ENCODE assay signal across 32 mouse cellular contexts in genomic region chr11:101349216-101349615, GRCm38 (mm10). TPM values are rescaled to one million over a fixed set of nuclear protein-coding genes. Genes with fewer than 3 reads are reported as not detected.
A peak's percentile ranks its signal among the peaks of the same experiment; 100 is the strongest.
DNase-seq lines count a peak whose midpoint lies in the region; ATAC-seq and TF ChIP-seq lines count a peak whose summit lies in the region.
"Had no signal": no experiment of that assay in that cellular context is flagged by ENCODE, and none has a peak within 500 bp of the region (broad histone marks: within the 10 kb centered on the region; RNA-seq: fewer than 3 reads in every experiment).

No protein-coding gene starts in this region.

- no peak for ATAC-seq in midbrain, embryonic 11.5 days (ENCODE audit: low FRiP score)
- no peak for ATAC-seq in midbrain, embryonic 16.5 days
- no peak for ATAC-seq in embryonic facial prominence, embryonic 15.5 days (ENCODE audit: insufficient number of reproducible peaks, low FRiP score, low TSS enrichment, low read depth)
- no peak for ATAC-seq in limb, embryonic 14.5 days (ENCODE audit: low FRiP score, low read depth)
- ATAC-seq: activated CD4-positive, CD25-positive, alpha-beta regulatory T cell, adult 4 months; CD4-positive, CD25-positive, alpha-beta regulatory T cell, adult 4 months; forebrain, embryonic 16.5 days; intestine, postnatal 0 days had no signal

- H3K9me3 ChIP-seq in midbrain, embryonic 11.5 days (ENCODE audit: control insufficient read depth, low read length): no peaks in the 10 kb centered on the region
- no peaks in the 10 kb centered on the region for H3K9me3 ChIP-seq in midbrain, embryonic 16.5 days (replicated peaks; ENCODE audit: control insufficient read depth, low read length, poor library complexity, severe bottlenecking)
- no peaks in the 10 kb centered on the region for H3K9me3 ChIP-seq in embryonic facial prominence, embryonic 15.5 days (replicated peaks)
- H3K9me3 ChIP-seq in limb, embryonic 14.5 days (ENCODE audit: control insufficient read depth, low read length): no peaks in the 10 kb centered on the region
- H3K9me3 ChIP-seq: forebrain, embryonic 12.5 days; hindbrain, embryonic 12.5 days; hindbrain, embryonic 15.5 days had no signal

- H3K4me3 ChIP-seq in midbrain, embryonic 11.5 days (ENCODE audit: low read depth, low read length): no peak overlapping the region
- H3K4me3 ChIP-seq in midbrain, embryonic 16.5 days (ENCODE audit: low read depth, low read length): no peak overlapping the region
- no peak overlapping the region for H3K4me3 ChIP-seq in brown adipose tissue, adult 24 weeks (ENCODE audit: insufficient read depth, low read depth, low read length)
- no peak overlapping the region for H3K4me3 ChIP-seq in embryonic facial prominence, embryonic 15.5 days (replicated peaks)
- H3K4me3 ChIP-seq in limb, embryonic 14.5 days (replicated peaks; ENCODE audit: low read length): no peak overlapping the region
- H3K4me3 ChIP-seq: erythroblast, embryonic 14.5 days; forebrain, embryonic 12.5 days; heart, adult 2 months; hindbrain, embryonic 12.5 days; hindbrain, embryonic 15.5 days had no signal

- H3K9ac ChIP-seq in midbrain, embryonic 11.5 days (ENCODE audit: low read length): no peak overlapping the region
- no peak overlapping the region for H3K9ac ChIP-seq in midbrain, embryonic 16.5 days (ENCODE audit: low read depth, low read length)
- no peak overlapping the region for H3K9ac ChIP-seq in embryonic facial prominence, embryonic 15.5 days
- H3K9ac ChIP-seq in limb, embryonic 14.5 days (ENCODE audit: low read depth, low read length, severe bottlenecking): no peak overlapping the region
- H3K9ac ChIP-seq: forebrain, embryonic 12.5 days; hindbrain, embryonic 12.5 days; hindbrain, embryonic 15.5 days had no signal

- no peak overlapping the region for H3K4me2 ChIP-seq in midbrain, embryonic 11.5 days
- H3K4me2 ChIP-seq in midbrain, embryonic 16.5 days (ENCODE audit: low read length): no peak overlapping the region
- H3K4me2 ChIP-seq in embryonic facial prominence, embryonic 15.5 days (replicated peaks): no peak overlapping the region
- no peak overlapping the region for H3K4me2 ChIP-seq in limb, embryonic 14.5 days (replicated peaks; ENCODE audit: low read depth, low read length, severe bottlenecking)
- H3K4me2 ChIP-seq: forebrain, embryonic 12.5 days; heart, embryonic 11.5 days; hindbrain, embryonic 12.5 days; hindbrain, embryonic 15.5 days had no signal

- WGBS in midbrain, embryonic 11.5 days: 86% methylated on average over 3 of the region's 3 CpGs
- WGBS in midbrain, embryonic 16.5 days: 92% methylated on average over 3 of the region's 3 CpGs
- WGBS in embryonic facial prominence, embryonic 15.5 days: 48% methylated on average over 3 of the region's 3 CpGs
- 67% methylated on average over 3 of the region's 3 CpGs for WGBS in limb, embryonic 14.5 days

- TF ChIP-seq POLR2A in limb, embryonic 14.5 days (IDR thresholded peaks at IDR 0.05; ENCODE audit: borderline replicate concordance, extremely low read depth, insufficient read depth, insufficient read length): no peak

- H3K4me1 ChIP-seq in midbrain, embryonic 11.5 days (ENCODE audit: control insufficient read depth, insufficient read depth, low read length): no peaks in the 10 kb centered on the region
- H3K4me1 ChIP-seq in midbrain, embryonic 16.5 days (ENCODE audit: control insufficient read depth, insufficient read depth, low read length): no peaks in the 10 kb centered on the region
- H3K4me1 ChIP-seq in brown adipose tissue, adult 24 weeks (ENCODE audit: control insufficient read depth, insufficient read depth, insufficient read length, low read length): no peaks in the 10 kb centered on the region; the same call in 1 of the 2 replicates
- H3K4me1 ChIP-seq in embryonic facial prominence, embryonic 15.5 days: 0 out of 2 replicates have a peak, but pooled peaks cover 3% of the 10 kb centered on the region
- no peaks in the 10 kb centered on the region for H3K4me1 ChIP-seq in limb, embryonic 14.5 days (ENCODE audit: control insufficient read depth, insufficient read depth, low read length)
- H3K4me1 ChIP-seq: forebrain, embryonic 12.5 days; hindbrain, embryonic 12.5 days; hindbrain, embryonic 15.5 days had no signal

- H3K27ac ChIP-seq in midbrain, embryonic 11.5 days (ENCODE audit: low read depth, low read length): no peak overlapping the region
- no peak overlapping the region for H3K27ac ChIP-seq in midbrain, embryonic 16.5 days (ENCODE audit: low read length)
- 0 out of 2 replicates have a peak overlapping the region, but pooled peaks have one; percentile 27 for H3K27ac ChIP-seq in brown adipose tissue, adult 24 weeks (replicated peaks; ENCODE audit: low read depth, low read length)
- H3K27ac ChIP-seq in embryonic facial prominence, embryonic 15.5 days (replicated peaks): peak overlapping the region; percentile 68
- H3K27ac ChIP-seq in limb, embryonic 14.5 days (replicated peaks; ENCODE audit: low read depth, low read length): no peak overlapping the region
- H3K27ac ChIP-seq: forebrain, embryonic 12.5 days; heart, adult 2 months; hindbrain, embryonic 12.5 days; hindbrain, embryonic 15.5 days had no signal

- DNase-seq in midbrain, embryonic 11.5 days (ENCODE audit: low spot score, missing footprints): peak; percentile 61
- DNase-seq in limb, embryonic 14.5 days (ENCODE audit: low spot score): peak; percentile 5
- no peak for DNase-seq in adrenal gland, adult 2 months
- no peak for DNase-seq in thymus, postnatal 0 days (ENCODE audit: low spot score)
- DNase-seq: adrenal gland, postnatal 10 days; adrenal gland, postnatal 36 days; cerebellum, adult 11 months; cerebellum, adult 2 months; cerebellum, adult 9-11 months; cerebellum, postnatal 25 days; gastrocnemius, postnatal 25 days; heart, adult 2 months had no signal

- no peaks in the 10 kb centered on the region for H3K27me3 ChIP-seq in midbrain, embryonic 11.5 days (ENCODE audit: control insufficient read depth, insufficient read depth, low read length)
- H3K27me3 ChIP-seq in midbrain, embryonic 16.5 days (ENCODE audit: control insufficient read depth, insufficient read depth, low read depth, low read length): no peaks in the 10 kb centered on the region
- H3K27me3 ChIP-seq in embryonic facial prominence, embryonic 15.5 days: no peaks in the 10 kb centered on the region
- no peaks in the 10 kb centered on the region for H3K27me3 ChIP-seq in limb, embryonic 14.5 days (ENCODE audit: control insufficient read depth, insufficient read depth, low read length)
- H3K27me3 ChIP-seq: forebrain, embryonic 12.5 days; hindbrain, embryonic 12.5 days; hindbrain, embryonic 15.5 days had no signal

- no peaks in the 10 kb centered on the region for H3K36me3 ChIP-seq in midbrain, embryonic 11.5 days (ENCODE audit: control insufficient read depth, insufficient read depth, low read length)
- no peaks in the 10 kb centered on the region for H3K36me3 ChIP-seq in midbrain, embryonic 16.5 days (ENCODE audit: control insufficient read depth, insufficient read depth, low read length)
- no peaks in the 10 kb centered on the region for H3K36me3 ChIP-seq in embryonic facial prominence, embryonic 15.5 days
- no peaks in the 10 kb centered on the region for H3K36me3 ChIP-seq in limb, embryonic 14.5 days (ENCODE audit: control insufficient read depth, insufficient read depth, low read length)
- H3K36me3 ChIP-seq: forebrain, embryonic 12.5 days; hindbrain, embryonic 12.5 days; hindbrain, embryonic 15.5 days had no signal

RNA-seq across cellular contexts. Expression of gene G6pc, which starts 18.1 kb away (rescaled TPM):
- not detected in 2 replicates for polyA plus RNA-seq in midbrain, embryonic 11.5 days (2014; fragmentation: Nextera tagmentation; extraction: Ambion mirVana)
- not detected in 2 replicates for polyA plus RNA-seq in midbrain, embryonic 16.5 days (2015; fragmentation: Nextera tagmentation; extraction: Ambion mirVana)
- not detected in 2 replicates for polyA plus RNA-seq in brown adipose tissue, adult 24 weeks (2012; ENCODE audit: insufficient read depth, insufficient read length, missing spikeins)
- not detected in 2 replicates for polyA plus RNA-seq in embryonic facial prominence, embryonic 15.5 days (2015; fragmentation: Nextera tagmentation; extraction: Ambion mirVana)
- polyA plus RNA-seq in limb, embryonic 14.5 days (2012; rRNA removed): not detected in 2 replicates
- polyA plus RNA-seq in limb, embryonic 14.5 days (2014; fragmentation: Nextera tagmentation; extraction: Ambion mirVana): not detected in 2 replicates
- total RNA-seq in adrenal gland, adult 2 months (2021): 10 to 100 TPM in 1 of 2 experiments, 1 to 10 TPM in 1; 1.8 to 24.0 TPM
- 0.13 and 0.26 TPM in 2 replicates for polyA plus RNA-seq in adrenal gland, adult 2 months (2012; rRNA removed)
- 0.07 and 0.17 TPM in 2 replicates for polyA plus RNA-seq in thymus, postnatal 0 days (2015; fragmentation: Nextera tagmentation; extraction: Ambion mirVana)
- total RNA-seq: common myeloid progenitor, adult 5-6 weeks; gastrocnemius, postnatal 25 days; heart, adult 2 months; heart, postnatal 25 days; hematopoietic stem cell, adult 5-6 weeks; MEL had no signal
- polyA plus RNA-seq: activated CD4-positive, CD25-positive, alpha-beta regulatory T cell, adult 4 months; C2C12; CD4-positive, CD25-positive, alpha-beta regulatory T cell, adult 4 months; cerebellum, adult 2 months; erythroblast, embryonic 14.5 days; forebrain, embryonic 12.5 days; forebrain, embryonic 16.5 days; frontal cortex, adult 2 months; heart, adult 2 months; heart, embryonic 11.5 days; heart, embryonic 14.5 days; hindbrain, embryonic 12.5 days; hindbrain, embryonic 15.5 days; intestine, embryonic 14.5 days had no signal

RNA-seq across cellular contexts. Expression of gene Aoc3, which starts 18.8 kb away (rescaled TPM):
- polyA plus RNA-seq in midbrain, embryonic 11.5 days (2014; fragmentation: Nextera tagmentation; extraction: Ambion mirVana): not detected in 2 replicates
- polyA plus RNA-seq in midbrain, embryonic 16.5 days (2015; fragmentation: Nextera tagmentation; extraction: Ambion mirVana): 0.13 and 0.14 TPM in 2 replicates
- polyA plus RNA-seq in brown adipose tissue, adult 24 weeks (2012; ENCODE audit: insufficient read depth, insufficient read length, missing spikeins): 156 and 209 TPM in 2 replicates
- polyA plus RNA-seq in embryonic facial prominence, embryonic 15.5 days (2015; fragmentation: Nextera tagmentation; extraction: Ambion mirVana): 0.77 and 0.94 TPM in 2 replicates
- 3.1 TPM in 2 replicates for polyA plus RNA-seq in limb, embryonic 14.5 days (2012; rRNA removed)
- 0.68 and 1.0 TPM in 2 replicates for polyA plus RNA-seq in limb, embryonic 14.5 days (2014; fragmentation: Nextera tagmentation; extraction: Ambion mirVana)
- 10 to 100 TPM; 48.4 to 76.6 TPM for total RNA-seq in adrenal gland, adult 2 months (2021)
- 69.3 and 101 TPM in 2 replicates for polyA plus RNA-seq in adrenal gland, adult 2 months (2012; rRNA removed)
- polyA plus RNA-seq in thymus, postnatal 0 days (2015; fragmentation: Nextera tagmentation; extraction: Ambion mirVana): 0.69 and 0.78 TPM in 2 replicates
- polyA plus RNA-seq: activated CD4-positive, CD25-positive, alpha-beta regulatory T cell, adult 4 months; CD4-positive, CD25-positive, alpha-beta regulatory T cell, adult 4 months; forebrain, embryonic 12.5 days; hindbrain, embryonic 12.5 days had no signal

RNA-seq across cellular contexts. Expression of gene Aoc2, which starts 24.4 kb away (rescaled TPM):
- 1.3 and 1.4 TPM in 2 replicates for polyA plus RNA-seq in midbrain, embryonic 11.5 days (2014; fragmentation: Nextera tagmentation; extraction: Ambion mirVana)
- 2.0 and 2.2 TPM in 2 replicates for polyA plus RNA-seq in midbrain, embryonic 16.5 days (2015; fragmentation: Nextera tagmentation; extraction: Ambion mirVana)
- 0.55 TPM in 1 of 2 replicates, not detected in the other for polyA plus RNA-seq in brown adipose tissue, adult 24 weeks (2012; ENCODE audit: insufficient read depth, insufficient read length, missing spikeins)
- polyA plus RNA-seq in embryonic facial prominence, embryonic 15.5 days (2015; fragmentation: Nextera tagmentation; extraction: Ambion mirVana): 1.1 and 1.6 TPM in 2 replicates
- 6.2 and 8.2 TPM in 2 replicates for polyA plus RNA-seq in limb, embryonic 14.5 days (2012; rRNA removed)
- 0.84 and 0.86 TPM in 2 replicates for polyA plus RNA-seq in limb, embryonic 14.5 days (2014; fragmentation: Nextera tagmentation; extraction: Ambion mirVana)
- total RNA-seq in adrenal gland, adult 2 months (2021): 1 to 10 TPM; 4.9 to 5.5 TPM
- 6.3 and 7.7 TPM in 2 replicates for polyA plus RNA-seq in adrenal gland, adult 2 months (2012; rRNA removed)
- polyA plus RNA-seq in thymus, postnatal 0 days (2015; fragmentation: Nextera tagmentation; extraction: Ambion mirVana): 0.76 and 1.0 TPM in 2 replicates

RNA-seq across cellular contexts. Expression of gene Psme3, which starts 33.2 kb away (rescaled TPM):
- 146 and 154 TPM in 2 replicates for polyA plus RNA-seq in midbrain, embryonic 11.5 days (2014; fragmentation: Nextera tagmentation; extraction: Ambion mirVana)
- 107 and 121 TPM in 2 replicates for polyA plus RNA-seq in midbrain, embryonic 16.5 days (2015; fragmentation: Nextera tagmentation; extraction: Ambion mirVana)
- polyA plus RNA-seq in brown adipose tissue, adult 24 weeks (2012; ENCODE audit: insufficient read depth, insufficient read length, missing spikeins): 58.0 and 79.6 TPM in 2 replicates
- 124 and 126 TPM in 2 replicates for polyA plus RNA-seq in embryonic facial prominence, embryonic 15.5 days (2015; fragmentation: Nextera tagmentation; extraction: Ambion mirVana)
- polyA plus RNA-seq in limb, embryonic 14.5 days (2012; rRNA removed): 128 and 142 TPM in 2 replicates
- 105 TPM in 2 replicates for polyA plus RNA-seq in limb, embryonic 14.5 days (2014; fragmentation: Nextera tagmentation; extraction: Ambion mirVana)
- total RNA-seq in adrenal gland, adult 2 months (2021): 100 to 1,000 TPM; 129 to 161 TPM
- 31.7 and 45.2 TPM in 2 replicates for polyA plus RNA-seq in adrenal gland, adult 2 months (2012; rRNA removed)
- 123 and 135 TPM in 2 replicates for polyA plus RNA-seq in thymus, postnatal 0 days (2015; fragmentation: Nextera tagmentation; extraction: Ambion mirVana)

RNA-seq across cellular contexts. Expression of gene Becn1, which starts 47.1 kb away (rescaled TPM):
- 163 and 179 TPM in 2 replicates for polyA plus RNA-seq in midbrain, embryonic 11.5 days (2014; fragmentation: Nextera tagmentation; extraction: Ambion mirVana)
- polyA plus RNA-seq in midbrain, embryonic 16.5 days (2015; fragmentation: Nextera tagmentation; extraction: Ambion mirVana): 159 and 177 TPM in 2 replicates
- polyA plus RNA-seq in brown adipose tissue, adult 24 weeks (2012; ENCODE audit: insufficient read depth, insufficient read length, missing spikeins): 38.3 and 48.7 TPM in 2 replicates
- polyA plus RNA-seq in embryonic facial prominence, embryonic 15.5 days (2015; fragmentation: Nextera tagmentation; extraction: Ambion mirVana): 141 and 143 TPM in 2 replicates
- 86.5 and 100 TPM in 2 replicates for polyA plus RNA-seq in limb, embryonic 14.5 days (2012; rRNA removed)
- polyA plus RNA-seq in limb, embryonic 14.5 days (2014; fragmentation: Nextera tagmentation; extraction: Ambion mirVana): 118 and 135 TPM in 2 replicates
- 100 to 1,000 TPM; 107 to 160 TPM for total RNA-seq in adrenal gland, adult 2 months (2021)
- 81.6 and 126 TPM in 2 replicates for polyA plus RNA-seq in adrenal gland, adult 2 months (2012; rRNA removed)
- polyA plus RNA-seq in thymus, postnatal 0 days (2015; fragmentation: Nextera tagmentation; extraction: Ambion mirVana): 182 and 191 TPM in 2 replicates

Comparison
In these comparisons a context has a peak if more than half of its experiments do, and no peak if none do; other contexts are left out.
1. DNase-seq: peak in midbrain, embryonic 11.5 days (single experiment) and limb, embryonic 14.5 days (single experiment); none in adrenal gland, adult 2 months (single experiment) and thymus, postnatal 0 days (single experiment).
2. H3K27ac ChIP-seq: peak in brown adipose tissue, adult 24 weeks (single experiment) and embryonic facial prominence, embryonic 15.5 days (single experiment); none in midbrain, embryonic 11.5 days (single experiment), midbrain, embryonic 16.5 days (single experiment) and limb, embryonic 14.5 days (single experiment).
3. RNA of gene Aoc3, which starts 18.8 kb away (polyA plus RNA-seq): 156 to 209 TPM in brown adipose tissue, adult 24 weeks and 69.3 to 101 TPM in adrenal gland, adult 2 months; 0.68 to 3.1 TPM in limb, embryonic 14.5 days, 0.77 to 0.94 TPM in embryonic facial prominence, embryonic 15.5 days, 0.69 to 0.78 TPM in thymus, postnatal 0 days, 0.13 to 0.14 TPM in midbrain, embryonic 16.5 days and not detected in midbrain, embryonic 11.5 days; every median in the first group is over 10 times any median in the second.